Mouse (Mus musculus) stomach, postnatal 0 days (tissue): Measurements from ENCODE around the gene Rps6kl1.

ENCODE experiments used
- CTCF ChIP-seq: IDR thresholded peaks from 2 replicates; pipeline ENCODE4 v1.5.1; 2016; ENCODE audit warnings: antibody characterized with exemption, low read depth, mild to moderate bottlenecking, moderate library complexity
- EP300 ChIP-seq: optimal IDR thresholded peaks from 2 replicates; pipeline ENCODE3; 2016; ENCODE audit warnings: antibody characterized with exemption

DNA sequence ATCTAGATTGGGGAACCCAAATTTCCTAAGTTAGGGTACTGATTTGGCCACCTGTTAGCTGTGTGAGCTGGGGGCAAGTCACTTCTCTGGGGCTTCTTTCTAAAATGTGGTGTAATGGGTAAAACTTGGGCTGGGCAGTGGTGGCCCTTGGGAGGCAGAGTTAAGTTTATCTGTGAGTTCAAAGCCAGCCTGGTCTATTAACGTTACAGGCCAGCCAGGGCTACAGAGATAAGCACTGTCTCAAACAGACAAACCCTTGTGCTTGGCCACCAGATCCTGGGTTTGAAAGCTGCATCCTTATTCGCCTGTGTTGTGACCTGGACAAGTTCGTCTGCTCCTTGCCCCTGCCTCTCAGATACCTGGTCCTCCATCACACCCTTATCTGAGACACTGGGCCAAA lies 59.9 kb downstream of the Rps6kl1 start:
- TF ChIP-seq EP300, result no peak
- TF ChIP-seq CTCF, result no peak
